Mouse (Mus musculus) lung, embryonic 16.5 days (tissue): ENCODE results near the gene Trpm1. TPM values are rescaled to one million over a fixed set of nuclear protein-coding genes. Genes with fewer than 3 reads are reported as not detected.

Source experiments
- ATAC-seq: fragments of 200-750 bp; cut with Nextera tagmentation; 2 replicates; pipeline ENCODE4 v1.8.0; 2017; ENCODE audit warnings: low read depth, mild to moderate bottlenecking, moderate library complexity
- H3K27ac ChIP-seq: fragments of 300-500 bp; sonication (generic); 2 replicates; pipeline ENCODE4 v1.5.1; 2014; ENCODE audit warnings: mild to moderate bottlenecking, control low read depth, low read length
- H3K27me3 ChIP-seq: fragments of 300-500 bp; sonication (generic); 2 replicates; pipeline ENCODE4 v1.6.1; 2014; ENCODE audit warnings: low read depth, low read length, mixed read lengths; ENCODE audit not compliant: control insufficient read depth, insufficient read depth
- H3K36me3 ChIP-seq: fragments of 300-500 bp; sonication (generic); 2 replicates; pipeline ENCODE4 v1.6.1; 2014; ENCODE audit warnings: low read length; ENCODE audit not compliant: control insufficient read depth, insufficient read depth
- H3K4me1 ChIP-seq: fragments of 300-500 bp; sonication (generic); replicated peaks from 2 replicates; pipeline ENCODE4 v1.6.1; 2014; ENCODE audit warnings: low read length, mixed read lengths; ENCODE audit not compliant: control insufficient read depth, insufficient read depth
- H3K4me2 ChIP-seq: fragments of 300-500 bp; sonication (generic); 2 replicates; pipeline ENCODE4 v1.6.1; 2014; ENCODE audit warnings: low read depth, low read length, control low read depth
- H3K4me3 ChIP-seq: fragments of 300-500 bp; sonication (generic); 2 replicates; pipeline ENCODE4 v1.5.1; 2014; ENCODE audit warnings: mild to moderate bottlenecking, low read length, control low read depth
- H3K9ac ChIP-seq: fragments of 300-500 bp; sonication (generic); 2 replicates; pipeline ENCODE4 v1.6.1; 2014; ENCODE audit warnings: low read length, control low read depth
- H3K9me3 ChIP-seq: fragments of 300-500 bp; sonication (generic); 2 replicates; pipeline ENCODE4 v1.6.1; 2016; ENCODE audit warnings: low read length; ENCODE audit not compliant: control insufficient read depth
- WGBS: fragments of 180-500 bp; shearing (Covaris S2); extraction: QIAGEN DNeasy Blood & Tissue Kit; methylation state at CpG from one replicate; pipeline ENCODE4 v1.1.7; 2014; 5-methylcytosine and 5-hydroxymethylcytosine counted together
- polyA plus RNA-seq: library from polyadenylated mRNA; unstranded; fragments of >200 nt; fragmentation: Nextera tagmentation; extraction: Ambion mirVana; gene quantifications from 2 replicates; pipeline ENCODE4 v1.2.1, GENCODE M21; 2015

The Trpm1 gene
- polyA plus RNA-seq, 1 experiment from 2014 or later = 0.10 TPM

GRCm38 (mm10) chr7:64237747-64238146 lies 84.1 kb downstream of the Trpm1 start:
- no peaks in the 10 kb centered on the region for H3K27me3 ChIP-seq
- no peak overlapping the region for H3K9ac ChIP-seq
- no peak overlapping the region for H3K4me3 ChIP-seq
- no peaks in the 10 kb centered on the region for H3K9me3 ChIP-seq
- no peaks in the 10 kb centered on the region for H3K36me3 ChIP-seq
- H3K4me2 ChIP-seq = no peak overlapping the region
- 82% methylated on average over 8 of the region's 8 CpGs for WGBS
- H3K27ac ChIP-seq = no peak overlapping the region
- ATAC-seq = no peak
- no peaks in the 10 kb centered on the region for H3K4me1 ChIP-seq

GRCm38 (mm10) chr7:64238410-64239086 lies 84.9 kb downstream of the Trpm1 start:
- Histone ChIP-seq H3K4me1 (no peaks in the 10 kb centered on the region), H3K27ac (no peak overlapping the region), H3K9me3 (no peaks in the 10 kb centered on the region), H3K27me3 (no peaks in the 10 kb centered on the region), H3K4me2 (no peak overlapping the region), H3K9ac (no peak overlapping the region), H3K36me3 (no peaks in the 10 kb centered on the region), H3K4me3 (no peak overlapping the region)
- 85% methylated on average over 7 of the region's 7 CpGs for WGBS
- no peak for ATAC-seq

- Histone ChIP-seq H3K27me3 (no peaks in the 10 kb centered on the region), H3K9me3 (no peaks in the 10 kb centered on the region), H3K9ac (no peak overlapping the region), H3K4me2 (no peak overlapping the region), H3K4me3 (no peak overlapping the region), H3K36me3 (no peaks in the 10 kb centered on the region), H3K27ac (no peak overlapping the region), H3K4me1 (no peaks in the 10 kb centered on the region)
- no peak for ATAC-seq
- WGBS = 72% methylated on average over 9 of the region's 9 CpGs
Measured at GRCm38 (mm10) chr7:64239138-64239805, 85.6 kb downstream of the Trpm1 start.

- Histone ChIP-seq H3K9me3 (no peaks in the 10 kb centered on the region), H3K27me3 (no peaks in the 10 kb centered on the region), H3K4me1 (no peaks in the 10 kb centered on the region), H3K9ac (no peak overlapping the region), H3K4me2 (no peak overlapping the region), H3K36me3 (no peaks in the 10 kb centered on the region), H3K4me3 (no peak overlapping the region), H3K27ac (no peak overlapping the region)
- WGBS = 65% methylated on average over 4 of the region's 4 CpGs
- ATAC-seq = no peak
Measured at GRCm38 (mm10) chr7:64239806-64240315, 86.2 kb downstream of the Trpm1 start.

- 77% methylated on average over 4 of the region's 4 CpGs for WGBS
- no peaks in the 10 kb centered on the region for H3K4me1 ChIP-seq
- H3K27me3 ChIP-seq = no peaks in the 10 kb centered on the region
- H3K9me3 ChIP-seq = no peaks in the 10 kb centered on the region
- ATAC-seq = no peak
- no peak overlapping the region for H3K4me2 ChIP-seq
- no peak overlapping the region for H3K27ac ChIP-seq
- no peak overlapping the region for H3K4me3 ChIP-seq
- H3K9ac ChIP-seq = no peak overlapping the region
- H3K36me3 ChIP-seq = no peaks in the 10 kb centered on the region
Measured at GRCm38 (mm10) chr7:64242424-64242823, 88.8 kb downstream of the Trpm1 start.

GRCm38 (mm10) chr7:64244371-64244770 lies 90.7 kb downstream of the Trpm1 start:
- no peak for ATAC-seq
- H3K9me3 ChIP-seq = no peaks in the 10 kb centered on the region
- H3K27me3 ChIP-seq = no peaks in the 10 kb centered on the region
- H3K4me2 ChIP-seq = no peak overlapping the region
- H3K9ac ChIP-seq = no peak overlapping the region
- no peaks in the 10 kb centered on the region for H3K4me1 ChIP-seq
- no peak overlapping the region for H3K27ac ChIP-seq
- H3K36me3 ChIP-seq = no peaks in the 10 kb centered on the region
- 82% methylated on average over 6 of the region's 6 CpGs for WGBS
- H3K4me3 ChIP-seq = no peak overlapping the region

- no peak for ATAC-seq
- H3K4me2 ChIP-seq = no peak overlapping the region
- H3K4me3 ChIP-seq = no peak overlapping the region
- WGBS = 66% methylated on average over 4 of the region's 4 CpGs
- no peaks in the 10 kb centered on the region for H3K27me3 ChIP-seq
- no peaks in the 10 kb centered on the region for H3K9me3 ChIP-seq
- no peaks in the 10 kb centered on the region for H3K36me3 ChIP-seq
- no peak overlapping the region for H3K27ac ChIP-seq
- no peaks in the 10 kb centered on the region for H3K4me1 ChIP-seq
- no peak overlapping the region for H3K9ac ChIP-seq
Measured at GRCm38 (mm10) chr7:64246713-64247112, 93.1 kb downstream of the Trpm1 start.

GRCm38 (mm10) chr7:64248352-64248751 lies 94.7 kb downstream of the Trpm1 start:
- Histone ChIP-seq H3K27me3 (no peaks in the 10 kb centered on the region), H3K4me3 (no peak overlapping the region), H3K4me2 (no peak overlapping the region), H3K27ac (no peak overlapping the region), H3K36me3 (no peaks in the 10 kb centered on the region), H3K4me1 (no peaks in the 10 kb centered on the region), H3K9ac (no peak overlapping the region), H3K9me3 (no peaks in the 10 kb centered on the region)
- no peak for ATAC-seq
- 63% methylated on average over 1 of the region's 1 CpGs for WGBS

- 33% methylated on average over 4 of the region's 4 CpGs for WGBS
- no peaks in the 10 kb centered on the region for H3K27me3 ChIP-seq
Measured at GRCm38 (mm10) chr7:64249715-64250114, 96.1 kb downstream of the Trpm1 start.

More at GRCm38 (mm10) chr7:64249715-64250114, 96.1 kb downstream of the Trpm1 start:
- H3K36me3 ChIP-seq = no peaks in the 10 kb centered on the region
- H3K4me1 ChIP-seq = no peaks in the 10 kb centered on the region
- no peak overlapping the region for H3K4me3 ChIP-seq
- H3K9ac ChIP-seq = no peak overlapping the region
- no peak for ATAC-seq
- H3K9me3 ChIP-seq = no peaks in the 10 kb centered on the region
- no peak overlapping the region for H3K4me2 ChIP-seq
- H3K27ac ChIP-seq = no peak overlapping the region
